Mouse (Mus musculus) small intestine, adult 2 months (tissue): ENCODE results near the gene AC161166.1. TPM values are rescaled to one million over a fixed set of nuclear protein-coding genes. Genes with fewer than 3 reads are reported as not detected.

Experiments
- H3K27ac ChIP-seq: fragments of 200-500 bp; 2 replicates; pipeline ENCODE4 v1.5.1; 2012; ENCODE audit warnings: low read depth, low read length, control low read depth, inconsistent platforms; ENCODE audit not compliant: insufficient read depth
- H3K27me3 ChIP-seq: fragments of 200-500 bp; 2 replicates; pipeline ENCODE4 v1.6.1; 2012; ENCODE audit warnings: mild to moderate bottlenecking, moderate library complexity, low read length, inconsistent platforms; ENCODE audit not compliant: control insufficient read depth, insufficient read depth
- H3K36me3 ChIP-seq: fragments of 200-500 bp; 2 replicates; pipeline ENCODE4 v1.6.1; 2012; ENCODE audit warnings: mild to moderate bottlenecking, low read length, control low read depth, inconsistent platforms; ENCODE audit not compliant: control insufficient read depth, insufficient read depth
- H3K4me1 ChIP-seq: fragments of 200-500 bp; 2 replicates; pipeline ENCODE4 v1.6.1; 2012; ENCODE audit warnings: low read length, inconsistent platforms, mixed read lengths; ENCODE audit not compliant: control insufficient read depth, insufficient read depth, insufficient read length
- H3K4me3 ChIP-seq: fragments of 200-500 bp; 2 replicates; pipeline ENCODE4 v1.5.1; 2012; ENCODE audit warnings: low read depth, mild to moderate bottlenecking, control low read depth, inconsistent platforms, low read length, moderate library complexity
- CTCF ChIP-seq: fragments of 200-500 bp; IDR thresholded peaks from 2 replicates; pipeline ENCODE4 v1.5.1; 2012; ENCODE audit warnings: low read depth, mild to moderate bottlenecking, control low read depth, inconsistent platforms, low read length, moderate library complexity, mixed read lengths; ENCODE audit not compliant: insufficient replicate concordance, insufficient read length; ENCODE audit errors: extremely low read depth
- POLR2A ChIP-seq: fragments of 200-500 bp; IDR thresholded peaks from 2 replicates; pipeline ENCODE4 v1.6.1; 2012; ENCODE audit warnings: low read depth, mild to moderate bottlenecking, control low read depth, inconsistent platforms, low read length, moderate library complexity
- WGBS: fragments of 180-500 bp; shearing (Covaris S2); methylation state at CpG from one replicate; pipeline ENCODE4 v1.1.7; 2018; 5-methylcytosine and 5-hydroxymethylcytosine counted together
- polyA plus RNA-seq: library from polyadenylated mRNA; depleted of rRNA; stranded (reverse); fragments of >200 nt; gene quantifications from 2 replicates; pipeline ENCODE4 v1.2.3, GENCODE M21; 2012; rRNA removed

AC161166.1 gene
- polyA plus RNA-seq, result not detected in 2 replicates

DNA sequence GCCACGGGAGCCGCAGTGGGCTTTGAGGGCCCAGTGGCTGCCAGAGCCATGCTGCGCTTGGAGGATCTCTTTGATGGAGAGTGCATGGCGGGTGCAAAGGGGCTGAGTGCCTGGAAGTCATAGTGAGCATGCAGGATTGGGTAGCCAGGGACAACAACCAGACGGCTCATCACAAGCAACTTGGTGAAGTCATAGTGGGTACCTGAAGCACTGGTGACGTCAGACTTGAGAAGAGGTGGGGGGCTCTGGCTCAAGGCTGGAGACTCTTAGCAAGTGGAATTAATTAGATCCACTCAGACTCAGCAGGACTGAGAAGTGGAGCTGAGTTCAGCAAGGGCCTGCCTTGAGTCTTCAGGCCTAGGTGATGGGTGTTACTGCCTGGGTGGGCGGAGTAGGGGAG is at the start of gene AC161166.1:
Gene AC161166.1, minus strand, starts transcription at position 101 of the 400 bp plus-strand sequence.
- TF ChIP-seq CTCF (no peak), POLR2A (no peak)
- Histone ChIP-seq H3K27me3 (no peaks in the 10 kb centered on the region), H3K36me3 (no peaks in the 10 kb centered on the region), H3K4me3 (no peak within 1 kb of the TSS), H3K4me1 (peaks cover 2% of the 10 kb centered on the region), H3K27ac (no peak within 1 kb of the TSS)
- WGBS, result 97% methylated on average over 7 of the region's 7 CpGs

- WGBS, result 93% methylated on average over 4 of the region's 4 CpGs
Observed at GRCm38 (mm10) chr7:24561450-24561849, 49.2 kb upstream of the AC161166.1 start.

DNA sequence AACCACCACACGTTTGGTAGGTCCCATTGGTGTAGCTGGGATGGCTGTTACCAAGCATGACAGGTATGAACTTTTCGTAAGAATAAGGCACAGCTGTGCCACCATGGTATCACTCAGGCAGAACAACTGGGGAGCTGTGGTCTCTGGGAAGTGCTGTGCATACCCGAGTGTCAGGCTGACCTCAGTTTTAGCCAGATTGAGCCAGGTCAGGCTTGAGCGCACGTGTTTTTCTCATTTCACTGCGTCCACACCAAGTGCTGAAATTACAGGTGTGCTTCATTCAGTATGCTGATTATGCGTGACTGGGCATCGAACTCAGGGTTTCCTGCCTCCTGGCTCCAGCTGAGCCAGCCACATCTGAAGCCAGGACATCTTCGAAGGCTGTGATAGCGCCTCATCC is 43.5 kb upstream of the AC161166.1 start:
- WGBS, result 91% methylated on average over 10 of the region's 10 CpGs
- Histone ChIP-seq H3K27me3 (no peaks in the 10 kb centered on the region), H3K4me1 (no peaks in the 10 kb centered on the region), H3K36me3 (peaks cover 3% of the 10 kb centered on the region), H3K27ac (no peak overlapping the region), H3K4me3 (no peak overlapping the region)
- TF ChIP-seq CTCF (no peak), POLR2A (no peak)

More at GRCm38 (mm10) chr7:24561450-24561849, 49.2 kb upstream of the AC161166.1 start:
- H3K27me3 ChIP-seq, result no peaks in the 10 kb centered on the region
- no peak overlapping the region for H3K4me3 ChIP-seq
- TF ChIP-seq CTCF (no peak), POLR2A (no peak)
- peaks cover 7% of the 10 kb centered on the region for H3K36me3 ChIP-seq
- H3K27ac ChIP-seq, result no peak overlapping the region
- no peaks in the 10 kb centered on the region for H3K4me1 ChIP-seq

GRCm38 (mm10) chr7:24551985-24552759 is 39.9 kb upstream of the AC161166.1 start:
- no peak overlapping the region for H3K27ac ChIP-seq
- H3K36me3 ChIP-seq, result no peaks in the 10 kb centered on the region; the same call in 1 of the 2 replicates
- no peaks in the 10 kb centered on the region; the same call in 1 of the 2 replicates for H3K4me1 ChIP-seq
- H3K27me3 ChIP-seq, result no peaks in the 10 kb centered on the region
- 86% methylated on average over 12 of the region's 12 CpGs for WGBS
- TF ChIP-seq POLR2A (no peak), CTCF (no peak)
- H3K4me3 ChIP-seq, result no peak overlapping the region

- peak overlapping the region; percentile 85 for H3K4me3 ChIP-seq
- no peaks in the 10 kb centered on the region; the same call in 1 of the 2 replicates for H3K36me3 ChIP-seq
- no peaks in the 10 kb centered on the region for H3K27me3 ChIP-seq
- TF ChIP-seq POLR2A, result no peak
- TF ChIP-seq CTCF, result no peak
- H3K27ac ChIP-seq, result no peak overlapping the region
- peaks cover 3% of the 10 kb centered on the region for H3K4me1 ChIP-seq
- WGBS, result 22% methylated on average over 13 of the region's 13 CpGs
Observed at GRCm38 (mm10) chr7:24547534-24548036, 35.3 kb upstream of the AC161166.1 start.

- no peak for TF ChIP-seq CTCF
- peak; percentile 36; the same call in 1 of the 2 replicates for TF ChIP-seq POLR2A
- under 1% methylated on average over 57 of the region's 57 CpGs for WGBS
Observed at GRCm38 (mm10) chr7:24546634-24547389, 34.6 kb upstream of the AC161166.1 start.

GRCm38 (mm10) chr7:24546068-24546614 is 33.9 kb upstream of the AC161166.1 start, which contains the start of the genes Pinlyp and Xrcc1:
Gene Pinlyp, minus strand, starts transcription at chr7:24546118.
Gene Xrcc1, plus strand, starts transcription at chr7:24546289.
- Histone ChIP-seq H3K36me3 (no peaks in the 10 kb centered on the region), H3K27me3 (no peaks in the 10 kb centered on the region), H3K27ac (peak within 1 kb of the TSS; percentile 64), H3K4me1 (peaks cover 3% of the 10 kb centered on the region), H3K4me3 (peak within 1 kb of the TSS; percentile 85)
- no peak for TF ChIP-seq CTCF
- 30% methylated on average over 13 of the region's 13 CpGs for WGBS

More at GRCm38 (mm10) chr7:24546634-24547389, 34.6 kb upstream of the AC161166.1 start:
- Histone ChIP-seq H3K36me3 (no peaks in the 10 kb centered on the region), H3K27ac (peak overlapping the region; percentile 64), H3K27me3 (no peaks in the 10 kb centered on the region), H3K4me1 (peaks cover 3% of the 10 kb centered on the region), H3K4me3 (peak overlapping the region; percentile 85)
